Mouse (Mus musculus) bone marrow, adult 2 months (tissue): ENCODE data around the gene Ppm1l. TPM values are rescaled to one million over a fixed set of nuclear protein-coding genes. Genes with fewer than 3 reads are reported as not detected.

Experiments
- H3K27ac ChIP-seq: fragments of 200-500 bp; 2 replicates; pipeline ENCODE4 v1.5.1; 2012; ENCODE audit warnings: low read depth, mild to moderate bottlenecking, control low read depth, inconsistent platforms, low read length; ENCODE audit not compliant: control insufficient read depth, poor library complexity, insufficient read depth
- H3K4me1 ChIP-seq: fragments of 200-500 bp; 2 replicates; pipeline ENCODE4 v1.6.1; 2011; ENCODE audit warnings: low read length; ENCODE audit not compliant: control insufficient read depth, insufficient read depth
- H3K4me3 ChIP-seq: fragments of 200-500 bp; replicated peaks from 2 replicates; pipeline ENCODE3; 2011; ENCODE audit warnings: mild to moderate bottlenecking, low read depth, low read length, control low read depth; ENCODE audit not compliant: control insufficient read depth
- CTCF ChIP-seq: fragments of 200-500 bp; IDR thresholded peaks from 2 replicates; pipeline ENCODE4 v1.5.1; 2011; ENCODE audit warnings: low read length, control low read depth; ENCODE audit not compliant: control insufficient read depth, insufficient read depth
- POLR2A ChIP-seq: fragments of 200-500 bp; IDR thresholded peaks from 2 replicates; pipeline ENCODE4 v1.6.1; 2011; ENCODE audit warnings: low read depth, mild to moderate bottlenecking, control low read depth, low read length, borderline replicate concordance; ENCODE audit not compliant: control insufficient read depth
- WGBS: fragments of 180-500 bp; shearing (Covaris S2); methylation state at CpG from one replicate; pipeline ENCODE4 v1.1.7; 2018; 5-methylcytosine and 5-hydroxymethylcytosine counted together
- polyA plus RNA-seq: library from polyadenylated mRNA; stranded (reverse); fragments of >200 nt; gene quantifications from 2 replicates; pipeline ENCODE4 v1.2.4, GENCODE M21; 2011; ENCODE audit warnings: low replicate concordance; ENCODE audit not compliant: missing spikeins, insufficient read depth, insufficient read length

The Ppm1l gene
- polyA plus RNA-seq, 1 experiment: 3.4 TPM

DNA sequence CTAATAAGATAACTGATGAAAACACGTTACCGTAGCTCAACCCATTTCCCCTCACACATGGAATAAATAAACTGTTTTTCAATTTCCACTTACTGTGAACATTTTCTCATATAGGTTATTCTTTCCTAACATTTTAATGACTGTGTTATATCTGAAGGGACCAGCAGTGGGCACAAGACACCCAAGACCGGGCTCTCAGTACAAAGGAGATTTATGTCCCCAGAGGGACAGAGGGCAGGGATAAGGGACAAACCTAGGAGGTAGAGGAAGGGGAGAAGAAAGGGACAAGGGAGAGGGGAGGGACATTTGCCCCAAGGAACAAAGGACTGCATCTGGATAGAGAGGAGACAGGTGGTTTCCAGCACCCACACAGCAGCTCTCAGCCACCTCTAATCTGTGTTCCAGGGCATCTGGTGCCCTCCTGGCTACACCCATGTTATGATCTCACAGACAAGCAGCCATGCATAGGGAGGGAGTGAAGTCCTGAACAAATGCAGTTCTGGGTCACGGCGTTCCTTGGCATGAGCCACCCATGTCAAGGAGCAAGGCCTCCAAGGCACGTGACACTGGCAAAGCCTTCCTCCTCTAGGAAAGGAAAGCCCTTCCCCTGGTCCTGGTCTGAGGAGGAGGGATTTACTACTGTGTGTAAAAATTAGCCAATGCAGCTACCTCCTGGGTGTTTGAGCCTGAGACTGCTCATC is 174.5 kb downstream of the Ppm1l start:
- 89% methylated on average over 6 of the region's 6 CpGs for WGBS
- no peak for TF ChIP-seq POLR2A
- TF ChIP-seq CTCF: no peak
- Histone ChIP-seq H3K4me3 (no peak overlapping the region), H3K27ac (no peak overlapping the region), H3K4me1 (no peaks in the 10 kb centered on the region)

DNA sequence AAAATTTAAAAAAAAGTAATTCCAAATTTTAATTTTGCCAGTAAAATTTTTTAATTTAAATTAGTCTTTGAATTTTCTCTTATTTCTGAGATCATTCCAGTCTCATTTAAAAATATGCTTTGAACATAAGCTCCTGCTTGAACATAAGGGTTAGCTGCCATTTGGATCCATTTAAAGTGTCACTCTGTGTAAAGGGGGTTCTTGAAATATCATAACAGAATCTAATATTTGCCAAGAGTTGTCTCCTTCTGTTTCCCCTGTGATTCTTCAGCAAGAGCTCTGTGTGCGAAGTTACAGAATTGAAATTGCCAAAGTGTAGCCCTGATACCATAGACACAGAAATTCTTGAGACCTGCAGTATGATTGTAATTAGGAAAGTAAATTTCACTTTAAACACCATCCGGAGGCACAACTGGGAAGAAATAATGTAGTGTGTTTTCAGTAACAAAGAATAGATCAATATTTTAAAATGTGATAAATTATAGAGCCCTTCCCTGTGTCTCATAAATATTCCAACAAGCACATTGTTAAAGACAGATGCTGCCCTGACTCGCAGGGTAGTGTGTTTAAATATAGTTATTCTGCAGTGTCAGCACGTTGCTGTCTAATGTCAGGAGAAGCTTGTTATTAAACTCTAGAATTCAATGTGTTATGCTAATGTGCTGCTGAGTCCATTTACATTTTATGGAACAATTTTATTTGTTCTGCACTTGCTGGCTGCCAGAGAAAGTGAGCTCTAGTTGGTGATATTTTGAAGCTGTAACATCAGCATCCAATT is 177.8 kb downstream of the Ppm1l start:
- TF ChIP-seq CTCF (no peak), POLR2A (no peak)
- Histone ChIP-seq H3K4me3 (no peak overlapping the region), H3K4me1 (no peaks in the 10 kb centered on the region), H3K27ac (no peak overlapping the region)
- 84% methylated on average over 4 of the region's 4 CpGs for WGBS

DNA sequence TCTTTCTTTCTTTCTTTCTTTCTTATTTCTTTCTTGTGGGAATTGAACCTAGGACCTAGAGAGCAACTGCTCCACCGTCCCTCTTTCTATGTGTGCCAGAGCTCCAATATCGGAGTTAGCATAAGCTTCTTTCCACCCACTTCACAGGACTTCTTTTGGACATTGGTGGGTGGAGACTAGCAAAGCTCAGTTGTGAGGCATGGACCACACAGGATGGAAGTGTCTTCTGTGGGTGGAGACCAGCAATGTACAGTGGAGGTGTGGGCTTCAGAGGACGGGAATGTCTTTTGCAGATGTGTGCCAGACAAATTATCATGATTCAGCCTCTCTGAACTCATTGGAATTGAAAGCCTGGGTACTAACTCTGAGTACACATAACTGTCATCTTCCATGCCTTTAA is 180.5 kb downstream of the Ppm1l start:
- Histone ChIP-seq H3K4me1 (no peaks in the 10 kb centered on the region), H3K4me3 (no peak overlapping the region), H3K27ac (no peak overlapping the region)
- 78% methylated on average over 3 of the region's 3 CpGs for WGBS
- TF ChIP-seq POLR2A (no peak), CTCF (no peak)

DNA sequence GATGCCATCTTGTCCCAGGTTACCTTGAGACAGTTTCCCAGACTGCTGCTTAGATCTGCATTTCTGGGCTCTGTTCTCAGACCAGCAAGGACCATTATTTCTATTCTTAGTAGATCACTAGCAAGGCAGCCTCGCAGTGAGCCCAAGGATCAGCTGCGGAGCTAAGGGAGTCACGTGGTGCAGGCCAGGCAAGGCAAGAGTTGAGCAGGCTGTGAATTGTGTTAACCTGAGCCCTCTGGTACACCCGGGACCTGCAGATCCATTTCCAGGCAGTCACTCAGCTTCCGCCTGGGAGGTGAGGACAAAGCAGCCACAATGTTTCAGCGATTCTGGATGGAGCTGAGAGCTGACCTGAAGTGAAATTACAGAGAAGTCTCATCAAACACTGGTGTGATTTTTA is 185.3 kb downstream of the Ppm1l start:
- Histone ChIP-seq H3K4me1 (peaks cover 2% of the 10 kb centered on the region; the same call in 1 of the 2 replicates), H3K4me3 (no peak overlapping the region), H3K27ac (no peak overlapping the region)
- no peak for TF ChIP-seq POLR2A
- TF ChIP-seq CTCF: no peak
- WGBS: 88% methylated on average over 6 of the region's 6 CpGs

DNA sequence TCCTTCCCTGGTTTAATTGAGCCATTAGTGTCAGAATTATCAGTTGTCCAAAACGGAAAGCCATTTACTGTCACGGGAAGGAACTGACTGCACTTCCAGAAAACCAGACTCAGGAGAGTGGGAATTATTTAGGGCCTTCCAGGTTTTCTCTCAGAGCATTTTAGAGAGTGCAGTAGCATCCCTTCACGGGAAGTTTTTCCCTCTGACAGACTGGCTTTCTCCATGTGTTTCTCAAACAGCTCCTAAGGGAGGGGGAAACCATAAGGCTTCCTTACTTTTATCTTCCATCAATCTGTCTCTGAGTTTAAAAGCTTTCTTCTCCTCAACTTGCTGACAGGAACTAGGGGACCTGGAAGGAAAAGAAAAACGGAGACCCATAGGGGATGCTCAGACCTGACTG is 185.9 kb downstream of the Ppm1l start:
- TF ChIP-seq CTCF (no peak), POLR2A (no peak)
- Histone ChIP-seq H3K4me3 (no peak overlapping the region), H3K4me1 (peaks cover 2% of the 10 kb centered on the region; the same call in 1 of the 2 replicates), H3K27ac (no peak overlapping the region)
- 76% methylated on average over 4 of the region's 4 CpGs for WGBS

DNA sequence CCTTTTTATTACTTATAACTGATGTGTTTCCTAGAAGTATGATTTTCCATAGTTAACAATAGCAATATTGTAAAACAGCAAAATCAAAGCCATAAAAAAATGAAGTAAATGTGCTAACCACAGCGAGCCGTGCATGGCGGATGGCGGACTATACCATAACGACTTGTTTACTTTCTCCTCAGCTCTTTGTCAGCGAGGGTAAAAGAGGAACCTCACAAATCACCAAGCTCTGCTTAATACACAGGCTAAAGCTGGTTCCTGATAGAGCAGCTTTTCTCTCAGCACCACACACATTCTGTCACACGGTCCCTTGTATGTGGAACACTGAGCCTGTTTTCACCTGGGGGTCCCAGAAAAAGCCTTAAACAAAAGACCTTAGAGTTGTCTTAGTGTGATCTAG is 188.4 kb downstream of the Ppm1l start:
- no peak for TF ChIP-seq POLR2A
- TF ChIP-seq CTCF: no peak
- no peak overlapping the region for H3K27ac ChIP-seq
- WGBS: 11% methylated on average over 7 of the region's 7 CpGs
- H3K4me1 ChIP-seq: peaks cover 2% of the 10 kb centered on the region; the same call in 1 of the 2 replicates
- H3K4me3 ChIP-seq: no peak overlapping the region

DNA sequence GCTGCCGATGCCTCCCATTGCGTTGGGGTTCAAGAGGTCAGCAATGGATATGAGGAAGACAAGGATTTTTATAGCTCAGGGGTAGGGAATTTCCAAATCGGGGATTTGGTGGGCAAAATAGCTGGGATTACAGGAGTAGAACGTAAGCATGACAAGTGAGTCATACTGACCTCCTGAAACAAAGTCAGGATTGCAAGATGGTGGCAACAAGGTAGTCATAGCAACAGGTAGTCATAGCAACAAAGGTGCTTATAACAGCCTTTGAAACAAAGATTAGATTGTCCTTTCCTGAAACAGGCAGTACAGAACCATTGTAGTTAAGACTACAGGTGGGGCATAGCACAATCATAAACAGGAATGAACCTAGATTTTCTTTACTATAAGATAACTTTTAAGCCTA is 189.7 kb downstream of the Ppm1l start:
- TF ChIP-seq POLR2A (no peak), CTCF (no peak)
- peaks cover 2% of the 10 kb centered on the region; the same call in 1 of the 2 replicates for H3K4me1 ChIP-seq
- WGBS: 86% methylated on average over 4 of the region's 4 CpGs
- H3K27ac ChIP-seq: no peak overlapping the region
- H3K4me3 ChIP-seq: no peak overlapping the region

DNA sequence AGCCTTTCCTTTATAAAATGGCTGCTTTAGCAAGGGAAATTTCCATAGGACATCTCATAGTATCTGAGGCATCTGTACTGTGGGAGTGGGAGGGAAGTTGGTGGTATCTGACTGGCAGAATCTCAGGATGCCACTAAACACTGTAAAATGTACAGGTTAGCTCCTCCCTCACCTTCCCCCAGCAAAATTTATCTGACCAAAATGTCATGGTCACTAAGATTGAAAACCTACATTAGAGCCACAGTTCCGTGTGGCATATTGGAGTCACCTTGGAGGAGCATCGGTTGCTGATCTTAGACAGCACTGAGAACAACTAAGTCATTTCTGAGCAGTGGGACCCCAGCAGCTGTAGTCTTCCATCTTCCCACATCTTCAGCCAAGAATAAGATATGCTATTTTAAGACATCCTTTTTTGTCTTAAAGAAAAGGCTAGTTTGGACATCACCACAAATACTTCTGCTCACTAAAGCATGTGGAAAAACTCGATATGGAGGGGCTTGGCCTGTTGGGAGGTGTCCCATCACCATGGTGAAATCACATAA is 192.8 kb downstream of the Ppm1l start:
- H3K4me3 ChIP-seq: no peak overlapping the region
- H3K27ac ChIP-seq: no peak overlapping the region
- peaks cover 2% of the 10 kb centered on the region; the same call in 1 of the 2 replicates for H3K4me1 ChIP-seq
- TF ChIP-seq CTCF (no peak), POLR2A (no peak)
- 78% methylated on average over 3 of the region's 3 CpGs for WGBS
